Mouse (Mus musculus) intestine, embryonic 14.5 days (tissue): ENCODE results near the gene Arid4b. TPM values are rescaled to one million over a fixed set of nuclear protein-coding genes. Genes with fewer than 3 reads are reported as not detected.

Source experiments
- ATAC-seq: fragments of 200-750 bp; cut with Nextera tagmentation; replicated peaks from 2 replicates; pipeline ENCODE4 v1.8.0; 2017; ENCODE audit warnings: low read depth, moderate number of reproducible peaks, moderate TSS enrichment, moderate library complexity; ENCODE audit not compliant: low FRiP score, low TSS enrichment
- DNase-seq: peaks from one replicate; pipeline ENCODE4 v3.0.0-alpha.2; 2018; ENCODE audit warnings: low spot score
- H3K27ac ChIP-seq: fragments of 300-500 bp; sonication (generic); 2 replicates; pipeline ENCODE4 v1.5.1; 2014; ENCODE audit warnings: low read depth, mild to moderate bottlenecking, control low read depth
- H3K27me3 ChIP-seq: fragments of 300-500 bp; sonication (generic); replicated peaks from 2 replicates; pipeline ENCODE4 v1.6.1; 2014; ENCODE audit warnings: low read length, control low read depth; ENCODE audit not compliant: control insufficient read depth, insufficient read depth
- H3K36me3 ChIP-seq: fragments of 300-500 bp; sonication (generic); 2 replicates; pipeline ENCODE4 v1.6.1; 2014; ENCODE audit warnings: low read length, control low read depth; ENCODE audit not compliant: control insufficient read depth, insufficient read depth
- H3K4me1 ChIP-seq: fragments of 300-500 bp; sonication (generic); replicated peaks from 2 replicates; pipeline ENCODE4 v1.6.1; 2014; ENCODE audit warnings: low read length, control low read depth, mixed read lengths; ENCODE audit not compliant: control insufficient read depth, insufficient read depth
- H3K4me2 ChIP-seq: fragments of 300-500 bp; sonication (generic); 2 replicates; pipeline ENCODE4 v1.6.1; 2014; ENCODE audit warnings: low read length
- H3K4me3 ChIP-seq: fragments of 300-500 bp; sonication (generic); 2 replicates; pipeline ENCODE4 v1.5.1; 2014; ENCODE audit warnings: low read depth, low read length, control low read depth, mixed read lengths
- H3K9ac ChIP-seq: fragments of 300-500 bp; sonication (generic); 2 replicates; pipeline ENCODE4 v1.6.1; 2014; ENCODE audit warnings: mild to moderate bottlenecking, low read length
- H3K9me3 ChIP-seq: fragments of 300-500 bp; sonication (generic); 2 replicates; pipeline ENCODE4 v1.6.1; 2016; ENCODE audit warnings: low read length, control low read depth; ENCODE audit not compliant: control insufficient read depth
- WGBS: fragments of 180-500 bp; shearing (Covaris S2); extraction: QIAGEN DNeasy Blood & Tissue Kit; methylation state at CpG from one replicate; pipeline ENCODE4 v1.1.7; 2014; 5-methylcytosine and 5-hydroxymethylcytosine counted together
- polyA plus RNA-seq: library from polyadenylated mRNA; unstranded; fragments of >200 nt; fragmentation: Nextera tagmentation; extraction: Ambion mirVana; gene quantifications from 2 replicates; pipeline ENCODE4 v1.2.1, GENCODE M21; 2014

Gene Arid4b
- polyA plus RNA-seq, 1 experiment from 2014 or later = 58.4 TPM

- WGBS = 15% methylated on average over 9 of the region's 9 CpGs
- DNase-seq = no peak
Measured at GRCm38 (mm10) chr13:14065028-14065380, 2.0 kb downstream of the Arid4b start.

GRCm38 (mm10) chr13:14065701-14066100 lies 2.7 kb downstream of the Arid4b start:
- Histone ChIP-seq H3K4me3 (no peak overlapping the region), H3K27me3 (no peaks in the 10 kb centered on the region), H3K4me2 (no peak overlapping the region), H3K36me3 (no peaks in the 10 kb centered on the region), H3K27ac (no peak overlapping the region), H3K4me1 (peaks cover 9% of the 10 kb centered on the region), H3K9me3 (no peaks in the 10 kb centered on the region), H3K9ac (no peak overlapping the region)
- ATAC-seq (no peak), DNase-seq (no peak)
- 78% methylated on average over 1 of the region's 1 CpGs for WGBS

More at GRCm38 (mm10) chr13:14065028-14065380, 2.0 kb downstream of the Arid4b start:
- peaks cover 9% of the 10 kb centered on the region for H3K4me1 ChIP-seq
- H3K27ac ChIP-seq = no peak overlapping the region; the same call in 1 of the 2 replicates
- peak overlapping the region; percentile 87 for H3K9ac ChIP-seq
- H3K36me3 ChIP-seq = no peaks in the 10 kb centered on the region; the same call in 1 of the 2 replicates
- H3K4me3 ChIP-seq = peak overlapping the region; percentile 91
- H3K27me3 ChIP-seq = no peaks in the 10 kb centered on the region
- no peak for ATAC-seq
- H3K4me2 ChIP-seq = peak overlapping the region; percentile 51
- no peaks in the 10 kb centered on the region for H3K9me3 ChIP-seq

DNA sequence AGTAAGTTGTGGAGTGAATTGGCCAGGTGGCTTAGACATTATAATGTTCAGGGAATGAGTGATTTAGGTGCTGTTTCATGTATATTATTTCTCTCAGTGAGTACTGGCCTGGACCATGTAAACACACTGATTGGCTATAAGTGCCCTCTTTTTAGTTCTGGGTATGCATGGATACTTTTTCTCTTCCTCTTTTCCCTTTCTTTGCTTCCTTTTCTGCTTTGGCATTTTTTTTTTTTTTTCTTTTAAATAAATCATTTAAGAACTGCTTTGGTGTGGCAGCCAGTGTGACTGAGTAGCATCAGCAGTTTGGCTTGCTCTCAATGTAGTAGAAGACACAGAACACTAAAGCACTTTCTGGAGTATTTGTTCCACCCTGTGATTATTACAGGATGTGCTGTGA lies 5.0 kb downstream of the Arid4b start:
- H3K27me3 ChIP-seq = no peaks in the 10 kb centered on the region
- H3K9ac ChIP-seq = no peak overlapping the region

DNA sequence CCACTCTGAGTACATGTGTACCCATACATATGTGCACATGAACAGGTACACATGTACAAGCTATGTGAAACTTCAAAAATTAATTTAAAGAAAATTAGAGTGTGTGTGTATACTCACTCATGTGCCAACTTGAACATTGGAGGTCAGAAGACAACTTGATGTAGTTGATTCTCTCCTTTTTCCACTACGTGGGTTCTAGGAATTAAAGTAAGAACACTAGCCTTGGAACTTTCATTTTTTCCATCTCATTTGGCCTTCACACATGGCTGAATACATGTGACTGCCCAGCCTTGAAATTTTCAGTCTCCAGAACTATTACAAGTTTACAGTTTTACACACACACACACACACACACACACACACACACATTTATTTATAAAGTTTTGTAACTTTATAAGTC lies 6.3 kb downstream of the Arid4b start:
- Histone ChIP-seq H3K27ac (no peak overlapping the region), H3K9me3 (no peaks in the 10 kb centered on the region), H3K4me2 (no peak overlapping the region), H3K4me1 (peaks cover 3% of the 10 kb centered on the region; the same call in 1 of the 2 replicates), H3K4me3 (no peak overlapping the region), H3K27me3 (no peaks in the 10 kb centered on the region), H3K9ac (no peak overlapping the region), H3K36me3 (no peaks in the 10 kb centered on the region)
- DNase-seq (no peak), ATAC-seq (no peak)
- 96% methylated on average over 1 of the region's 1 CpGs for WGBS

More for the DNA sequence above, 5.0 kb downstream of the Arid4b start:
- Histone ChIP-seq H3K4me2 (no peak overlapping the region), H3K4me1 (peaks cover 3% of the 10 kb centered on the region; the same call in 1 of the 2 replicates), H3K4me3 (no peak overlapping the region), H3K36me3 (no peaks in the 10 kb centered on the region), H3K27ac (no peak overlapping the region), H3K9me3 (no peaks in the 10 kb centered on the region)
- DNase-seq (no peak), ATAC-seq (no peak)

- Histone ChIP-seq H3K27ac (no peak overlapping the region), H3K27me3 (no peaks in the 10 kb centered on the region), H3K36me3 (no peaks in the 10 kb centered on the region), H3K4me2 (no peak overlapping the region), H3K9ac (no peak overlapping the region), H3K4me1 (no peaks in the 10 kb centered on the region), H3K9me3 (no peaks in the 10 kb centered on the region), H3K4me3 (no peak overlapping the region)
- 98% methylated on average over 1 of the region's 1 CpGs for WGBS
- DNase-seq (no peak), ATAC-seq (no peak)
Measured at GRCm38 (mm10) chr13:14074371-14074770, 11.3 kb downstream of the Arid4b start.

DNA sequence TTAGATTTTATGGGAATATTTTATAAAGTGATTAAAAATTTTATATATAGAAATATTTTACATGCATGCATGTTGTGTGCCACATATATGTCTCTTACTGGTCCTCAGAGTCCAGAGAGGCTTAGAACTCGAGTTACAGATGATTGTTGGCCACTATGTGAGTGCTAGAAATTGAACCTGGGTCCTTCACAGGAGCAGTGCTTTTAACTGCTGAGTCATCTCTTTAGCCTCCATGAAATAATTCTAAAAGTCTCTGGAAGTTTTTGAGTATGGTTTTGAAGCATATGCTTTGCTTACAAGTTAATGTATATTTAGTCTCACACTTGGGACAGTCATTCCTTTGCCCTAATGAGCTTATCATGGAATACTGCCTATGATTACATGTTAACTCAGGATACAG lies 12.3 kb downstream of the Arid4b start:
- H3K27ac ChIP-seq = no peak overlapping the region
- no peak for ATAC-seq
- no peak overlapping the region for H3K4me3 ChIP-seq
- no peaks in the 10 kb centered on the region for H3K4me1 ChIP-seq
- WGBS = 92% methylated on average over 1 of the region's 1 CpGs
- no peak overlapping the region for H3K4me2 ChIP-seq
- H3K9ac ChIP-seq = no peak overlapping the region
- H3K27me3 ChIP-seq = no peaks in the 10 kb centered on the region
- no peak for DNase-seq
- no peaks in the 10 kb centered on the region for H3K36me3 ChIP-seq
- no peaks in the 10 kb centered on the region for H3K9me3 ChIP-seq

DNA sequence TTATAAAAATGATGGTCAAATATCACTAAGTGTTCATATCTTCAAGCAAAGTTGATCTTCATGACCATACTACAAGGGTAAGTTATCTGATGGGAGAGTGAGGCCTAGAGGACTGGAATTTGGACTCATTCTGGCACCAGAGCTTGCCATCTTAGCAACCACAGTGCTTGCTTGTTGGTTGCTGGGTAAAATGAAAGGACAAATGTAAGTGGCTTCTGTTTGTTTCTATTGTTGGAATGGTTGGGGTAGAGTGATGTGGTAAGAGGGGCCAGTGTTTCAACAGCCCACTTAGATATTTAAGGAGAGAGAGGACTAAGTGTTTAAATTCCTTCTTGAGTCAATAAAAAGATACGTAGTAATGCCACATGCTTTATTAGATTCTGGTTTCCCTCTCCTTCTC lies 25.6 kb downstream of the Arid4b start:
- H3K4me1 ChIP-seq = no peaks in the 10 kb centered on the region
- ATAC-seq (no peak), DNase-seq (no peak)
- WGBS = 79% methylated on average over 1 of the region's 1 CpGs
- no peaks in the 10 kb centered on the region for H3K27me3 ChIP-seq
- H3K9me3 ChIP-seq = no peaks in the 10 kb centered on the region
- no peaks in the 10 kb centered on the region for H3K36me3 ChIP-seq
- H3K9ac ChIP-seq = no peak overlapping the region
- H3K4me2 ChIP-seq = no peak overlapping the region
- H3K4me3 ChIP-seq = no peak overlapping the region
- no peak overlapping the region for H3K27ac ChIP-seq

DNA sequence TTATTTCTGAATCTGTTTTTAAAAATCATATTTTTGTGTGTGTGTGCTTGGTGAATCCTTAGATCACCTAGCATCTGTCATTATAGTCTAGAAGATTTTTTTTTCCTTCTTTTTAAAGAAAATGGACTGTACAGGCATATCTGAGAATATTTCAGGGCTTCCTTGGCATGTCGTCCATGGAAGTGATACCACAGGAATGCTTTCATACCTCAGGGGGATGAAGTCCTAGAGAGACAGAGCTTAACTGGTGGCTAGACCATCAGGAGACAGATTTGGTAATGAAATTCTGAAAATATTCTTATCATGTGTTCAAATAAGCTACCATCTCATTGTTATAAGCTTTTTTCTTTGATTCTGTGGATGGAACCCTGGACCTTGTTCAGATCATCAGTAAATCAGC lies 40.0 kb downstream of the Arid4b start:
- H3K4me2 ChIP-seq = no peak overlapping the region
- no peak overlapping the region for H3K9ac ChIP-seq
- H3K27me3 ChIP-seq = no peaks in the 10 kb centered on the region
- no peaks in the 10 kb centered on the region for H3K9me3 ChIP-seq
- H3K36me3 ChIP-seq = no peaks in the 10 kb centered on the region
- DNase-seq (no peak), ATAC-seq (no peak)
- 67% methylated on average over 1 of the region's 1 CpGs for WGBS
- no peak overlapping the region for H3K27ac ChIP-seq
- H3K4me1 ChIP-seq = no peaks in the 10 kb centered on the region
- no peak overlapping the region for H3K4me3 ChIP-seq

- ATAC-seq = no peak
- no peak for DNase-seq
- no peak overlapping the region for H3K27ac ChIP-seq
- no peak overlapping the region for H3K4me2 ChIP-seq
- no peaks in the 10 kb centered on the region for H3K36me3 ChIP-seq
- H3K9ac ChIP-seq = no peak overlapping the region
- no peaks in the 10 kb centered on the region for H3K9me3 ChIP-seq
- no peaks in the 10 kb centered on the region for H3K27me3 ChIP-seq
- WGBS = 81% methylated on average over 2 of the region's 2 CpGs
- H3K4me3 ChIP-seq = no peak overlapping the region
- no peaks in the 10 kb centered on the region for H3K4me1 ChIP-seq
Measured at GRCm38 (mm10) chr13:14110154-14110873, 47.3 kb downstream of the Arid4b start.
